Mouse (Mus musculus): ENCODE data around the gene Aar2. TPM values are rescaled to one million over a fixed set of nuclear protein-coding genes. Genes with fewer than 3 reads are reported as not detected.

The Aar2 gene
- polyA plus RNA-seq, 1 experiment from 2014 or later = 38.6 TPM

GRCm38 (mm10) chr2:156602581-156602980 lies 55.2 kb downstream of the Aar2 start:
- no peaks in the 10 kb centered on the region for H3K9me3 ChIP-seq (ENCODE audit: control insufficient read depth, low read depth, low read length)
- H3K36me3 ChIP-seq (ENCODE audit: control insufficient read depth, insufficient read depth, low read length) = no peaks in the 10 kb centered on the region
- 73% methylated on average over 7 of the region's 7 CpGs for WGBS
- no peaks in the 10 kb centered on the region for H3K27me3 ChIP-seq (ENCODE audit: control insufficient read depth, insufficient read depth, low read length)
- no peak overlapping the region for H3K27ac ChIP-seq (ENCODE audit: low read length)
- no peak for ATAC-seq (ENCODE audit: insufficient number of reproducible peaks, insufficient read depth, low FRiP score, low read depth)
- H3K4me3 ChIP-seq (ENCODE audit: low read depth, low read length) = no peak overlapping the region
- H3K9ac ChIP-seq (replicated peaks; ENCODE audit: low read depth, low read length) = no peak overlapping the region
- no peaks in the 10 kb centered on the region for H3K4me1 ChIP-seq (ENCODE audit: control insufficient read depth, insufficient read depth, low read length)
- no peak overlapping the region for H3K4me2 ChIP-seq (replicated peaks; ENCODE audit: low read depth, low read length)

- H3K27ac ChIP-seq (ENCODE audit: low read length) = no peak overlapping the region
- no peaks in the 10 kb centered on the region for H3K4me1 ChIP-seq (ENCODE audit: control insufficient read depth, insufficient read depth, low read length)
- H3K4me2 ChIP-seq (replicated peaks; ENCODE audit: low read depth, low read length) = no peak overlapping the region
- no peaks in the 10 kb centered on the region for H3K27me3 ChIP-seq (ENCODE audit: control insufficient read depth, insufficient read depth, low read length)
- ATAC-seq (ENCODE audit: insufficient number of reproducible peaks, insufficient read depth, low FRiP score, low read depth) = no peak
- no peak overlapping the region for H3K4me3 ChIP-seq (ENCODE audit: low read depth, low read length)
- WGBS = 80% methylated on average over 9 of the region's 9 CpGs
- no peak overlapping the region for H3K9ac ChIP-seq (replicated peaks; ENCODE audit: low read depth, low read length)
- H3K36me3 ChIP-seq (ENCODE audit: control insufficient read depth, insufficient read depth, low read length) = no peaks in the 10 kb centered on the region
- no peaks in the 10 kb centered on the region for H3K9me3 ChIP-seq (ENCODE audit: control insufficient read depth, low read depth, low read length)
Measured at GRCm38 (mm10) chr2:156603671-156604070, 56.3 kb downstream of the Aar2 start.

GRCm38 (mm10) chr2:156605144-156605543 lies 57.8 kb downstream of the Aar2 start:
- 57% methylated on average over 3 of the region's 3 CpGs for WGBS
- H3K27me3 ChIP-seq (ENCODE audit: control insufficient read depth, insufficient read depth, low read length) = no peaks in the 10 kb centered on the region
- no peak overlapping the region for H3K4me2 ChIP-seq (replicated peaks; ENCODE audit: low read depth, low read length)
- no peak overlapping the region for H3K4me3 ChIP-seq (ENCODE audit: low read depth, low read length)
- no peak for ATAC-seq (ENCODE audit: insufficient number of reproducible peaks, insufficient read depth, low FRiP score, low read depth)
- no peak overlapping the region for H3K9ac ChIP-seq (replicated peaks; ENCODE audit: low read depth, low read length)
- H3K36me3 ChIP-seq (ENCODE audit: control insufficient read depth, insufficient read depth, low read length) = no peaks in the 10 kb centered on the region
- H3K4me1 ChIP-seq (ENCODE audit: control insufficient read depth, insufficient read depth, low read length) = no peaks in the 10 kb centered on the region
- no peak overlapping the region for H3K27ac ChIP-seq (ENCODE audit: low read length)
- no peaks in the 10 kb centered on the region for H3K9me3 ChIP-seq (ENCODE audit: control insufficient read depth, low read depth, low read length)

- H3K27me3 ChIP-seq (ENCODE audit: control insufficient read depth, insufficient read depth, low read length) = no peaks in the 10 kb centered on the region
- H3K27ac ChIP-seq (ENCODE audit: low read length) = no peak overlapping the region
- H3K4me1 ChIP-seq (ENCODE audit: control insufficient read depth, insufficient read depth, low read length) = no peaks in the 10 kb centered on the region
- WGBS = 75% methylated on average over 5 of the region's 5 CpGs
- ATAC-seq (ENCODE audit: insufficient number of reproducible peaks, insufficient read depth, low FRiP score, low read depth) = no peak
- H3K36me3 ChIP-seq (ENCODE audit: control insufficient read depth, insufficient read depth, low read length) = no peaks in the 10 kb centered on the region
- no peak overlapping the region for H3K4me2 ChIP-seq (replicated peaks; ENCODE audit: low read depth, low read length)
- no peak overlapping the region for H3K9ac ChIP-seq (replicated peaks; ENCODE audit: low read depth, low read length)
- H3K9me3 ChIP-seq (ENCODE audit: control insufficient read depth, low read depth, low read length) = no peaks in the 10 kb centered on the region
- H3K4me3 ChIP-seq (ENCODE audit: low read depth, low read length) = no peak overlapping the region
Measured at GRCm38 (mm10) chr2:156605971-156606370, 58.6 kb downstream of the Aar2 start.

GRCm38 (mm10) chr2:156613081-156613540 lies 65.7 kb downstream of the Aar2 start:
- no peak overlapping the region for H3K27ac ChIP-seq (ENCODE audit: low read length)
- no peaks in the 10 kb centered on the region for H3K9me3 ChIP-seq (ENCODE audit: control insufficient read depth, low read depth, low read length)
- peak overlapping the region; percentile 61 for H3K4me3 ChIP-seq (ENCODE audit: low read depth, low read length)
- WGBS = 1% methylated on average over 40 of the region's 41 CpGs
- H3K4me1 ChIP-seq (ENCODE audit: control insufficient read depth, insufficient read depth, low read length) = no peaks in the 10 kb centered on the region
- ATAC-seq (ENCODE audit: insufficient number of reproducible peaks, insufficient read depth, low FRiP score, low read depth) = no peak
- H3K27me3 ChIP-seq (ENCODE audit: control insufficient read depth, insufficient read depth, low read length) = peaks cover 22% of the 10 kb centered on the region
- no peaks in the 10 kb centered on the region for H3K36me3 ChIP-seq (ENCODE audit: control insufficient read depth, insufficient read depth, low read length)
- no peak overlapping the region; the same call in 1 of the 2 replicates for H3K9ac ChIP-seq (replicated peaks; ENCODE audit: low read depth, low read length)
- H3K4me2 ChIP-seq (replicated peaks; ENCODE audit: low read depth, low read length) = peak overlapping the region; percentile 98

- under 1% methylated on average over 50 of the region's 103 CpGs for WGBS
Measured at GRCm38 (mm10) chr2:156613541-156614257, 66.3 kb downstream of the Aar2 start, which contains the start of gene Dlgap4. Gene Dlgap4, plus strand, starts transcription at chr2:156613705.

GRCm38 (mm10) chr2:156614258-156614556 lies 66.8 kb downstream of the Aar2 start:
- Histone ChIP-seq H3K4me1 (ENCODE audit: control insufficient read depth, insufficient read depth, low read length) (no peaks in the 10 kb centered on the region), H3K27me3 (ENCODE audit: control insufficient read depth, insufficient read depth, low read length) (peaks cover 22% of the 10 kb centered on the region), H3K9me3 (ENCODE audit: control insufficient read depth, low read depth, low read length) (no peaks in the 10 kb centered on the region), H3K27ac (ENCODE audit: low read length) (no peak overlapping the region), H3K4me3 (ENCODE audit: low read depth, low read length) (peak overlapping the region; percentile 61), H3K4me2 (replicated peaks; ENCODE audit: low read depth, low read length) (peak overlapping the region; percentile 98), H3K36me3 (ENCODE audit: control insufficient read depth, insufficient read depth, low read length) (no peaks in the 10 kb centered on the region), H3K9ac (replicated peaks; ENCODE audit: low read depth, low read length) (peak overlapping the region; percentile 58; the same call in 1 of the 2 replicates)
- 0% methylated on average over 18 of the region's 18 CpGs for WGBS
- no peak for ATAC-seq (ENCODE audit: insufficient number of reproducible peaks, insufficient read depth, low FRiP score, low read depth)

More at GRCm38 (mm10) chr2:156613541-156614257, 66.3 kb downstream of the Aar2 start, which contains the start of gene Dlgap4:
- H3K4me1 ChIP-seq (ENCODE audit: control insufficient read depth, insufficient read depth, low read length) = no peaks in the 10 kb centered on the region
- peak; percentile 46; the same call in 1 of the 2 replicates for ATAC-seq (ENCODE audit: insufficient number of reproducible peaks, insufficient read depth, low FRiP score, low read depth)
- H3K36me3 ChIP-seq (ENCODE audit: control insufficient read depth, insufficient read depth, low read length) = no peaks in the 10 kb centered on the region
- H3K27me3 ChIP-seq (ENCODE audit: control insufficient read depth, insufficient read depth, low read length) = peaks cover 22% of the 10 kb centered on the region
- H3K4me3 ChIP-seq (ENCODE audit: low read depth, low read length) = peak within 1 kb of the TSS; percentile 61
- peak within 1 kb of the TSS; percentile 98 for H3K4me2 ChIP-seq (replicated peaks; ENCODE audit: low read depth, low read length)
- no peaks in the 10 kb centered on the region for H3K9me3 ChIP-seq (ENCODE audit: control insufficient read depth, low read depth, low read length)
- H3K9ac ChIP-seq (replicated peaks; ENCODE audit: low read depth, low read length) = peak within 1 kb of the TSS; percentile 58
- H3K27ac ChIP-seq (ENCODE audit: low read length) = no peak within 1 kb of the TSS

GRCm38 (mm10) chr2:156614661-156615654 lies 67.6 kb downstream of the Aar2 start:
- no peak overlapping the region for H3K27ac ChIP-seq (ENCODE audit: low read length)

More at GRCm38 (mm10) chr2:156614661-156615654, 67.6 kb downstream of the Aar2 start:
- 8% methylated on average over 31 of the region's 31 CpGs for WGBS
- no peak overlapping the region for H3K9ac ChIP-seq (replicated peaks; ENCODE audit: low read depth, low read length)
- H3K4me3 ChIP-seq (ENCODE audit: low read depth, low read length) = peak overlapping the region; percentile 61
- peak overlapping the region; percentile 98; the same call in 1 of the 2 replicates for H3K4me2 ChIP-seq (replicated peaks; ENCODE audit: low read depth, low read length)
- no peaks in the 10 kb centered on the region for H3K36me3 ChIP-seq (ENCODE audit: control insufficient read depth, insufficient read depth, low read length)
- H3K4me1 ChIP-seq (ENCODE audit: control insufficient read depth, insufficient read depth, low read length) = no peaks in the 10 kb centered on the region
- peaks cover 22% of the 10 kb centered on the region for H3K27me3 ChIP-seq (ENCODE audit: control insufficient read depth, insufficient read depth, low read length)
- peak; percentile 5; the same call in 1 of the 2 replicates for ATAC-seq (ENCODE audit: insufficient number of reproducible peaks, insufficient read depth, low FRiP score, low read depth)
- no peaks in the 10 kb centered on the region for H3K9me3 ChIP-seq (ENCODE audit: control insufficient read depth, low read depth, low read length)
